12 mouse cellular contexts compared by ENCODE assay signal in genomic region chr3:80334446-80334893, GRCm38 (mm10).
A peak's percentile ranks its signal among the peaks of the same experiment; 100 is the strongest.
DNase-seq lines count a peak whose midpoint lies in the region; ATAC-seq lines count a peak whose summit lies in the region.
"Had no signal": no experiment of that assay in that cellular context is flagged by ENCODE, and none has a peak within 500 bp of the region (broad histone marks: within the 10 kb centered on the region; RNA-seq: fewer than 3 reads in every experiment).

No protein-coding gene starts in this region.

- no peaks in the 10 kb centered on the region for H3K9me3 ChIP-seq in forebrain, embryonic 12.5 days
- no peaks in the 10 kb centered on the region for H3K9me3 ChIP-seq in midbrain, embryonic 15.5 days
- H3K9me3 ChIP-seq: embryonic facial prominence, embryonic 12.5 days had no signal

- no peak overlapping the region for H3K4me2 ChIP-seq in forebrain, embryonic 12.5 days
- no peak overlapping the region for H3K4me2 ChIP-seq in midbrain, embryonic 15.5 days
- H3K4me2 ChIP-seq: embryonic facial prominence, embryonic 12.5 days had no signal

- no peaks in the 10 kb centered on the region for H3K36me3 ChIP-seq in forebrain, embryonic 12.5 days (replicated peaks)
- H3K36me3 ChIP-seq in midbrain, embryonic 15.5 days (replicated peaks): no peaks in the 10 kb centered on the region
- H3K36me3 ChIP-seq: embryonic facial prominence, embryonic 12.5 days had no signal

- no peaks in the 10 kb centered on the region for H3K27me3 ChIP-seq in forebrain, embryonic 12.5 days
- H3K27me3 ChIP-seq in midbrain, embryonic 15.5 days (replicated peaks): no peaks in the 10 kb centered on the region
- H3K27me3 ChIP-seq: embryonic facial prominence, embryonic 12.5 days had no signal

- H3K27ac ChIP-seq in forebrain, embryonic 12.5 days: no peak overlapping the region
- H3K27ac ChIP-seq in midbrain, embryonic 15.5 days: peak overlapping the region; percentile 40
- H3K27ac ChIP-seq: embryonic facial prominence, embryonic 12.5 days; kidney, postnatal 0 days had no signal

- peaks cover 5% of the 10 kb centered on the region for H3K4me1 ChIP-seq in forebrain, embryonic 12.5 days
- peaks cover 16% of the 10 kb centered on the region for H3K4me1 ChIP-seq in midbrain, embryonic 15.5 days
- H3K4me1 ChIP-seq: embryonic facial prominence, embryonic 12.5 days had no signal

- 15% methylated on average over 4 of the region's 4 CpGs for WGBS in forebrain, embryonic 12.5 days
- 8% methylated on average over 4 of the region's 4 CpGs for WGBS in midbrain, embryonic 15.5 days

- no peak overlapping the region for H3K4me3 ChIP-seq in forebrain, embryonic 12.5 days (replicated peaks)
- H3K4me3 ChIP-seq in midbrain, embryonic 15.5 days: no peak overlapping the region
- H3K4me3 ChIP-seq: embryonic facial prominence, embryonic 12.5 days had no signal

- DNase-seq in frontal cortex, postnatal 25 days (ENCODE audit: low spot score in 2 of 2): no peak
- DNase-seq in layer of hippocampus, adult 18-20 months (ENCODE audit: low spot score in 2 of 2): peak; percentile 13 to 60
- no peak for DNase-seq in urinary bladder, adult 18-20 months (ENCODE audit: low spot score in 2 of 2)
- no peak for DNase-seq in urinary bladder, postnatal 25 days (ENCODE audit: low spot score)
- no peak for DNase-seq in urinary bladder, postnatal 14 days (ENCODE audit: low spot score)
- DNase-seq: thymus, postnatal 25 days had no signal

- H3K9ac ChIP-seq in forebrain, embryonic 12.5 days: no peak overlapping the region
- H3K9ac ChIP-seq in midbrain, embryonic 15.5 days: no peak overlapping the region
- H3K9ac ChIP-seq: embryonic facial prominence, embryonic 12.5 days had no signal

- ATAC-seq in frontal cortex, adult (ENCODE audit: low TSS enrichment): peak; percentile 87
- ATAC-seq in forebrain, embryonic 12.5 days (ENCODE audit: low FRiP score): peak; percentile 47; the same call in 1 of the 2 replicates
- peak; percentile 91 for ATAC-seq in midbrain, embryonic 15.5 days (replicated peaks)
- ATAC-seq: lung, postnatal 0 days had no signal

Comparison
In these comparisons a context has a peak if more than half of its experiments do, and no peak if none do; other contexts are left out.
1. DNase-seq: peak in layer of hippocampus, adult 18-20 months (2 of 2); none in frontal cortex, postnatal 25 days (0 of 2), urinary bladder, adult 18-20 months (0 of 2), urinary bladder, postnatal 25 days (single experiment) and urinary bladder, postnatal 14 days (single experiment).
2. Peak in every context shown above with its lines, with median percentiles within 50 percentile points of each other: ATAC-seq.